Mouse (Mus musculus): Measurements from ENCODE around the gene Chst11. TPM values are rescaled to one million over a fixed set of nuclear protein-coding genes. Genes with fewer than 3 reads are reported as not detected.
"Not testable (repeated sequence)": the region's sequence is repeated elsewhere in the genome, so short reads cannot be mapped to it uniquely, and the experiment has no call there.

Chst11 gene
- total RNA-seq, 2 experiments from 2014 or later: 1.3 to 3.3 TPM

- DNase-seq: no peak
Observed at GRCm38 (mm10) chr10:83111046-83111445, 125.7 kb downstream of the Chst11 start.

GRCm38 (mm10) chr10:83112345-83112744 lies 127.0 kb downstream of the Chst11 start:
- no peak for DNase-seq

GRCm38 (mm10) chr10:83114564-83114963 lies 129.3 kb downstream of the Chst11 start:
- no peak for DNase-seq

- DNase-seq: no peak
Observed at GRCm38 (mm10) chr10:83116889-83117288, 131.6 kb downstream of the Chst11 start.

- DNase-seq: no peak
Observed at GRCm38 (mm10) chr10:83117851-83118250, 132.6 kb downstream of the Chst11 start.

GRCm38 (mm10) chr10:83118613-83119012 lies 133.3 kb downstream of the Chst11 start:
- no peak for DNase-seq

GRCm38 (mm10) chr10:83119016-83119415 lies 133.7 kb downstream of the Chst11 start:
- no peak for DNase-seq

- not testable (repeated sequence) for DNase-seq
Observed at GRCm38 (mm10) chr10:83119461-83119860, 134.2 kb downstream of the Chst11 start.

GRCm38 (mm10) chr10:83119909-83120308 lies 134.6 kb downstream of the Chst11 start:
- no peak for DNase-seq

- no peak for DNase-seq
Observed at GRCm38 (mm10) chr10:83120938-83121337, 135.6 kb downstream of the Chst11 start.

- no peak for DNase-seq
Observed at GRCm38 (mm10) chr10:83124560-83124959, 139.3 kb downstream of the Chst11 start.

- DNase-seq: no peak
Observed at GRCm38 (mm10) chr10:83126447-83126846, 141.1 kb downstream of the Chst11 start.

GRCm38 (mm10) chr10:83128435-83128834 lies 143.1 kb downstream of the Chst11 start:
- no peak for DNase-seq

GRCm38 (mm10) chr10:83129624-83130218 lies 144.4 kb downstream of the Chst11 start:
- no peak for DNase-seq

GRCm38 (mm10) chr10:83130611-83131010 lies 145.3 kb downstream of the Chst11 start:
- no peak for DNase-seq

- DNase-seq: no peak
Observed at GRCm38 (mm10) chr10:83131884-83132283, 146.6 kb downstream of the Chst11 start.

GRCm38 (mm10) chr10:83133866-83134570 lies 148.7 kb downstream of the Chst11 start:
- DNase-seq: no peak

GRCm38 (mm10) chr10:83134896-83135295 lies 149.6 kb downstream of the Chst11 start:
- no peak for DNase-seq

GRCm38 (mm10) chr10:83135963-83136362 lies 150.7 kb downstream of the Chst11 start:
- no peak for DNase-seq

- no peak for DNase-seq
Observed at GRCm38 (mm10) chr10:83137103-83137502, 151.8 kb downstream of the Chst11 start.

- DNase-seq: no peak
Observed at GRCm38 (mm10) chr10:83139276-83139675, 154.0 kb downstream of the Chst11 start.

GRCm38 (mm10) chr10:83140258-83140936 lies 155.1 kb downstream of the Chst11 start:
- no peak for DNase-seq

GRCm38 (mm10) chr10:83141434-83141833 lies 156.1 kb downstream of the Chst11 start:
- DNase-seq: no peak

Measured in gastrocnemius, postnatal 10 days (tissue).